Mouse (Mus musculus) forebrain, embryonic 10.5 days (tissue): ENCODE data around the gene Dbn1. TPM values are rescaled to one million over a fixed set of nuclear protein-coding genes. Genes with fewer than 3 reads are reported as not detected.
"Not testable (repeated sequence)": the region's sequence is repeated elsewhere in the genome, so short reads cannot be mapped to it uniquely, and the experiment has no call there.

Experiments used
- DNase-seq: peaks from one replicate; pipeline ENCODE4 v3.0.0-alpha.2; 2017; ENCODE audit warnings: low spot score; ENCODE audit errors: extremely low spot score
- H3K27ac ChIP-seq: fragments of 300-500 bp; sonication (generic); 2 replicates; pipeline ENCODE4 v1.5.1; 2016; ENCODE audit warnings: mild to moderate bottlenecking
- H3K27me3 ChIP-seq: fragments of 300-500 bp; sonication (generic); 2 replicates; pipeline ENCODE4 v1.6.1; 2016; ENCODE audit warnings: mild to moderate bottlenecking; ENCODE audit not compliant: poor library complexity, severe bottlenecking
- H3K36me3 ChIP-seq: fragments of 300-500 bp; sonication (generic); replicated peaks from 2 replicates; pipeline ENCODE4 v1.6.1; 2016; ENCODE audit warnings: mild to moderate bottlenecking, moderate library complexity
- H3K4me1 ChIP-seq: fragments of 300-500 bp; sonication (generic); 2 replicates; pipeline ENCODE4 v1.6.1; 2016
- H3K4me3 ChIP-seq: fragments of 300-500 bp; sonication (generic); 2 replicates; pipeline ENCODE4 v1.5.1; 2016; ENCODE audit warnings: mild to moderate bottlenecking, moderate library complexity
- H3K9me3 ChIP-seq: fragments of 300-500 bp; sonication (generic); 2 replicates; pipeline ENCODE4 v1.6.1; 2016; ENCODE audit warnings: mild to moderate bottlenecking, moderate library complexity
- WGBS: fragments of 180-500 bp; shearing (Covaris S2); methylation state at CpG from one replicate; pipeline ENCODE4 v1.1.7; 2016; 5-methylcytosine and 5-hydroxymethylcytosine counted together
- microRNA-seq: library from miRNA; unstranded; fragments of <30 nt; microRNA quantifications from one replicate; pipeline ENCODE4, GENCODE M21; 2017
- polyA plus RNA-seq: library from polyadenylated mRNA; unstranded; fragments of >200 nt; fragmentation: Nextera tagmentation; extraction: Ambion mirVana; gene quantifications from 2 replicates; pipeline ENCODE4 v1.2.1, GENCODE M21; 2016

The Dbn1 gene
- polyA plus RNA-seq, 1 experiment from 2014 or later: 346 TPM

DNA sequence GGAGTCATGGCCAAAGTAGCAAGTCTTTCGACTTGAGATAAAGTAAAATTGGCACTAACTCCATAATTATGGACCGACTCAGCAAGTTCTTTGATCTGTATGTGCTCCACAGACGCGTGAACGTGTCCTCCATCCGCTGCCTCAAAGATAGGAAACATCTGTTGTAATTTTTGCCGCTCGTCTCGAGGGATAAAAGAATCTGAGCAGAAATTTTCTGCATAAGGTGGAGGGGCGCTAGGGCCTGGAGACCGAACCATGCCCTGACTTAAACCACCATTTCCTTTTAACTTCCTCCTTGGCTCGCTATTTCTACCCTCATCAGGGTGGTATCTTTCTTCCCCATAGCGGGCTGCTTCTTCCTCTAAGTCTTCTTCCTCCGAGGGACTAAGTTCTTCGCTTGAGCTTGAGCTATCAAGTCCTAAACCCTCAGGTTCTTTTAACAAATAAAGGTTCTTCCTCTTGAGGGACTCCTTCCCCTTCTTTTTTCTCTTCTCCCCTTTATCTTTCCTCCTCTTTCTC is 50.7 kb downstream of the Dbn1 start:
- WGBS: 89% methylated on average over 15 of the region's 15 CpGs

DNA sequence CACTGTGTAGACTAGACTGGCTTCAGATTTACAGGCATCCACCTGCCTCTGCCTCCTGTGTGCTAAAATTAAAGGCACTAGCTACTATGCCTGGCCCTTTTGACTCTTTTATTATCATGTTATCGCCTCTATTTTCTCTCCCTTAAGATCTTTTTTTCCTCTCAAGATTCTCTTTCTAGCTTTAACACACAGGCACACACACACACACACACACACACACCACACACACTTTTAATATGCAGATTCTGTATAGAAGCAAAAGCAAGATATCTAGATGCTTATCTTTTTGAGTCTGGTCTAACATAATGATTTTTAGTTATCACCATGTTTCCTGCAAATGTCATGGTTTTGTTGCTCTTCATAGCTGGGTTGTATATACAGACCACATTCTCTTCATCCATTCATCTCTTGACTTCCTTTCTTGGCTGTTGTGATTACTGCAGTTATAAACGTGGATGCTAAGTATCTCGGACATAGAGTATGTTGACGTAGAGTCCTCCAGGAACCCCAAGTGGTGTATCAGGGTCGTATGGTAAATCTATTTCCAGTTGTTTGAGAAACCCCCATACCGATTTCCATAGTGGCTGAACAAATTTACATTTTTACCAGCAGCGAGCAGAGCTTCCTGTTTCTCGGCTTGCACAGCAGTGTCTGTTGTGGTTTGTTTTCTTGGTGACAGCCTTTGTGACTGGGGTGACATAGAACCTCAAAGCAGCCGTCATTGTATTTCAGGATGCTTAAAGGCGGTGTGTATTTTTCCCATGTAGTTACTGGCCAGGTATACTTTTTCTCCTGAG is 55.8 kb downstream of the Dbn1 start:
- Histone ChIP-seq H3K36me3 (no peaks in the 10 kb centered on the region), H3K27me3 (no peaks in the 10 kb centered on the region), H3K27ac (no peak overlapping the region), H3K4me3 (no peak overlapping the region), H3K9me3 (peaks cover 18% of the 10 kb centered on the region; the same call in 1 of the 2 replicates), H3K4me1 (no peaks in the 10 kb centered on the region)
- 83% methylated on average over 10 of the region's 10 CpGs for WGBS
- DNase-seq: no peak

More for the DNA sequence above, 50.7 kb downstream of the Dbn1 start:
- H3K36me3 ChIP-seq, DNase-seq, H3K27me3 ChIP-seq, H3K4me3 ChIP-seq, H3K27ac ChIP-seq, H3K4me1 ChIP-seq: not testable (repeated sequence)
- peaks cover 30% of the 10 kb centered on the region for H3K9me3 ChIP-seq

DNA sequence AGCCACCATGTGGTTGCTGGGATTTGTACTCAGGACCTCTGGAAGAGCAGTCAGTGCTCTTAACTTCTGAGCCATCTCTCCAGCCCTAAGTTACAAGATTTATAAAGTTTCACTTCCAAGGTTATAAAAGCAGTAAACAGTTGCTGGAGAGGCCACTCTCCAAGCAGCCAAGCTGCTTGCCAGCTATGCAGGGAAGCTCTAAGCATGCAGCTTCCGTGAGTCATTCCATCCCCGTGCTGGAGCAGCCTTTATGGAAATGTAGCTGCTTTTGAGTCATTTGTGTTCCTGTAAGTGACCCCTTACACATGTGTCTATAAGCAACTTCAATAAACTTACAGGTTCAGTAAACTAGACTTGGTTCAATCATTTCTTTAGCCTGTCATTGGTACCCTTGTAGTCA is 57.3 kb downstream of the Dbn1 start:
- no peaks in the 10 kb centered on the region for H3K27me3 ChIP-seq
- no peak for DNase-seq
- WGBS: 86% methylated on average over 2 of the region's 2 CpGs

DNA sequence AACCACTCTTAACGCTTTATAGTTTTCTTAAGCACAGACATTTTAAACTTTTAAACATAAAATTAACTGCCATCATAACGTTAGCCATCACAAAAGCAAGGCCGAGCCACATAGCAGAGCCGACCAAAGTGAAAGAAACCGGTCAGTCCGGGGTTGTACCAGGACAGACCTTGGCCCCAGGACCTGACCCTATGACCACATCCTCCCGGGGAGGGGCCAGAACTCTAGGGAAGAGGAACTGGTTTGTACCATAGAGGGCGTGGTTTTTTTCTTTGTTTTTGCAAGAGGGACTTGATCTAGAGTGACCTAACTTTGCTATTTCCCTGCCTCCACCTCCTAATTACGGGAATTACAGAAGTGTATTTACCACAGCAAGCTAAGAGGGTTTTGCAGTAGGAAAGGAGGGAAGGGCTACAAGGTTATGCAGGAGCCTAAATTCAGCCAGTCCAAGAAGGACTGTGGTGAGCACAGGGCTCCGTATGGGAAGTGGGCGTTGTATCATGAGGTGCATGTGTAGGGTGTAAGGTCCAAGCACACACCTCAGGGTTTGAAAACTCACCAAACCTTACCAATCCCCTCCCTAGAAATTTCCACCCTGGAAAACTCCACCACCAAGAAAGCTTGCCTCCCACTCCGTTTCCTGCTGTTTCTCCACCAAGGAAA is 58.6 kb downstream of the Dbn1 start:
- no peak for DNase-seq
- H3K9me3 ChIP-seq: peaks cover 10% of the 10 kb centered on the region; the same call in 1 of the 2 replicates
- no peak overlapping the region for H3K4me3 ChIP-seq
- H3K4me1 ChIP-seq: no peaks in the 10 kb centered on the region
- 75% methylated on average over 12 of the region's 12 CpGs for WGBS
- H3K27ac ChIP-seq: no peak overlapping the region
- H3K36me3 ChIP-seq: no peaks in the 10 kb centered on the region
- H3K27me3 ChIP-seq: no peaks in the 10 kb centered on the region

More for the DNA sequence above, 57.3 kb downstream of the Dbn1 start:
- Histone ChIP-seq H3K4me3 (no peak overlapping the region), H3K9me3 (peaks cover 14% of the 10 kb centered on the region; the same call in 1 of the 2 replicates), H3K4me1 (no peaks in the 10 kb centered on the region), H3K36me3 (no peaks in the 10 kb centered on the region), H3K27ac (no peak overlapping the region)

DNA sequence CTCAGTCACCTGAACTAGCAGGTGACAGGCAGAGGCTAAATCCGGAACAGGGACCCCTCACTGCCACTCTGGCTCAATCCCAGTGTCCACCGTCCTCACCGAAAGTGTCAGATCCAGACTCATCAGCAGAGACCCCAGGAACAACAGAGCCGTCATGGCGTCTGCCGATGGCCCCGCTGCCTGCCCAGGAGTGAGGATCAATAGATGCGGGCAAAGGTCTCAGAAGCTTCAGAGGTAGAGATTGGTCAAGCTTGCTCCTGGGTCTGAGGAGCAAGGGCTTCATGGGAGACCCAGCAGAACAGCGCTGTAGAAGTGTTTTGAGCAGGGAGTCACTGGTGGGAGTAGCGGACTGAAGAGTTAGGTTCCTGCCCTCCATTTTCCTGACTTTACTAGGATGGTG is 61.3 kb downstream of the Dbn1 start, which contains the start of gene F12:
F12 (minus strand) TSS at position 181 of the 400 bp plus-strand sequence.
- peaks cover 4% of the 10 kb centered on the region for H3K4me1 ChIP-seq
- WGBS: 93% methylated on average over 10 of the region's 10 CpGs
- no peak for DNase-seq
- H3K27me3 ChIP-seq: peaks cover 12% of the 10 kb centered on the region
- no peaks in the 10 kb centered on the region for H3K9me3 ChIP-seq
- H3K4me3 ChIP-seq: no peak within 1 kb of the TSS
- no peaks in the 10 kb centered on the region for H3K36me3 ChIP-seq
- no peak within 1 kb of the TSS for H3K27ac ChIP-seq

Small RNAs within 50 kb of the gene (microRNA-seq; reads per million reads assigned to microRNA genes)
- not detected for gene Mir6943
- 109 reads per million, percentile 49 among the genes with 10 or more reads in this experiment for gene Mir6944
- gene Mir6945: not detected

Other genes starting within 250 kb of the Dbn1 start
- gene Prelid1, start 167.6 kb downstream of the Dbn1 start, polyA plus RNA-seq: 502 and 512 TPM in 2 replicates
- 67.1 and 76.5 TPM in 2 replicates for gene Rab24, start 166.2 kb downstream of the Dbn1 start, polyA plus RNA-seq
- gene Mxd3, start 158.3 kb downstream of the Dbn1 start, polyA plus RNA-seq: 23.0 and 28.5 TPM in 2 replicates
- 97.8 and 100 TPM in 2 replicates for gene Lman2, start 125.3 kb downstream of the Dbn1 start, polyA plus RNA-seq
- gene Rgs14, start 118.4 kb downstream of the Dbn1 start, polyA plus RNA-seq: 0.34 and 0.58 TPM in 2 replicates
- gene Slc34a1, start 89.9 kb downstream of the Dbn1 start, polyA plus RNA-seq: not detected in 2 replicates
- gene Pfn3, start 72.9 kb downstream of the Dbn1 start, polyA plus RNA-seq: not detected in 2 replicates
- not detected in 2 replicates for gene F12, start 61.3 kb downstream of the Dbn1 start, polyA plus RNA-seq
- 44.8 and 51.1 TPM in 2 replicates for gene Grk6, start 43.0 kb downstream of the Dbn1 start, polyA plus RNA-seq
- gene Prr7, start 23.8 kb downstream of the Dbn1 start, polyA plus RNA-seq: 0.75 and 0.88 TPM in 2 replicates
- gene Pdlim7, start 25.6 kb upstream of the Dbn1 start, polyA plus RNA-seq: 200 and 209 TPM in 2 replicates
- 3.3 and 4.2 TPM in 2 replicates for gene Dok3, start 41.2 kb upstream of the Dbn1 start, polyA plus RNA-seq
- 96.5 and 98.2 TPM in 2 replicates for gene Ddx41, start 48.5 kb upstream of the Dbn1 start, polyA plus RNA-seq
- 55.6 and 57.8 TPM in 2 replicates for gene Fam193b, start 83.0 kb upstream of the Dbn1 start, polyA plus RNA-seq
- gene Tmed9, start 85.6 kb upstream of the Dbn1 start, polyA plus RNA-seq: 129 and 141 TPM in 2 replicates
- 26.6 and 28.9 TPM in 2 replicates for gene B4galt7, start 111.8 kb upstream of the Dbn1 start, polyA plus RNA-seq
- gene Caml, start 134.9 kb upstream of the Dbn1 start, polyA plus RNA-seq: 51.6 and 54.5 TPM in 2 replicates
- 44.1 and 48.0 TPM in 2 replicates for gene Ddx46, start 146.9 kb upstream of the Dbn1 start, polyA plus RNA-seq
- gene B230219D22Rik, start 205.0 kb upstream of the Dbn1 start, polyA plus RNA-seq: 46.7 and 48.7 TPM in 2 replicates
- gene Txndc15, start 226.5 kb upstream of the Dbn1 start, polyA plus RNA-seq: 67.1 and 69.5 TPM in 2 replicates
- gene Pcbd2, start 239.3 kb upstream of the Dbn1 start, polyA plus RNA-seq: 33.9 and 36.4 TPM in 2 replicates